Mouse (Mus musculus): Measurements from ENCODE around the gene Sfxn2. TPM values are rescaled to one million over a fixed set of nuclear protein-coding genes. Genes with fewer than 3 reads are reported as not detected.
A peak's percentile ranks its signal among the peaks of the same experiment; 100 is the strongest.

The Sfxn2 gene
- polyA plus RNA-seq, 1 experiment = 0.06 TPM

- no peaks in the 10 kb centered on the region for H3K9me3 ChIP-seq (ENCODE audit: control insufficient read depth, low read length)
- no peak overlapping the region for H3K4me3 ChIP-seq (replicated peaks)
- H3K36me3 ChIP-seq (ENCODE audit: control insufficient read depth) = no peaks in the 10 kb centered on the region; the same call in 1 of the 2 replicates
- no peak for TF ChIP-seq TAL1 (IDR thresholded peaks at IDR 0.05; ENCODE audit: low read length)
- no peak for TF ChIP-seq GATA1 (IDR thresholded peaks at IDR 0.05; ENCODE audit: low read length)
- H3K27me3 ChIP-seq (ENCODE audit: control insufficient read depth) = no peaks in the 10 kb centered on the region
- peaks cover 21% of the 10 kb centered on the region for H3K4me1 ChIP-seq (ENCODE audit: control insufficient read depth)
Measured at GRCm38 (mm10) chr19:46538213-46538612, 35.0 kb upstream of the Sfxn2 start.

GRCm38 (mm10) chr19:46542750-46543149 lies 30.4 kb upstream of the Sfxn2 start:
- TF ChIP-seq TAL1 (IDR thresholded peaks at IDR 0.05; ENCODE audit: low read length) (no peak), GATA1 (IDR thresholded peaks at IDR 0.05; ENCODE audit: low read length) (no peak)
- H3K9me3 ChIP-seq (ENCODE audit: control insufficient read depth, low read length) = no peaks in the 10 kb centered on the region
- no peaks in the 10 kb centered on the region for H3K27me3 ChIP-seq (ENCODE audit: control insufficient read depth)
- H3K4me3 ChIP-seq (replicated peaks) = no peak overlapping the region
- no peaks in the 10 kb centered on the region; the same call in 1 of the 2 replicates for H3K36me3 ChIP-seq (ENCODE audit: control insufficient read depth)
- peaks cover 15% of the 10 kb centered on the region for H3K4me1 ChIP-seq (ENCODE audit: control insufficient read depth)

DNA sequence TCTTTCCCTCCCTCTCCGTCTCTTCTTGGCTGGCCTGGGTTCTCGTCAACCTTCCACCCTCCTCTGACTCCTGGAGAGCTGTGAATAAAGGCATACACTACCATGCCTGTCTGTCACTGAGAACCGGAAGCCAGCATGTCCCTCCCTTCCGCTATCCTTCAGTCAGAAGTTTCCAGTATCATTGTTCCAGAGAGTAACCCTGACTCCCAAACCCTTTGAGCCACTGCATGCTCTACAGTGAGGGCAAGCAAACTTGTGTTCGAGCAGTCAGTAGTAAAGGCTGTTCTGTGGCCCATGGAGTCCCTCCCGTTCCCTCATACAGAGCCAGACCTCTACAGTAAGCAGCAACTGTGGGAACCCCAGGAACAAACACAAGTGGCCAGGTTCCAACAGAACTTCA lies 25.6 kb upstream of the Sfxn2 start:
- H3K36me3 ChIP-seq (ENCODE audit: control insufficient read depth) = no peaks in the 10 kb centered on the region; the same call in 1 of the 2 replicates
- H3K4me3 ChIP-seq (replicated peaks) = no peak overlapping the region
- peaks cover 3% of the 10 kb centered on the region for H3K4me1 ChIP-seq (ENCODE audit: control insufficient read depth)
- no peaks in the 10 kb centered on the region for H3K9me3 ChIP-seq (ENCODE audit: control insufficient read depth, low read length)
- no peaks in the 10 kb centered on the region for H3K27me3 ChIP-seq (ENCODE audit: control insufficient read depth)
- no peak for TF ChIP-seq TAL1 (IDR thresholded peaks at IDR 0.05; ENCODE audit: low read length)
- no peak for TF ChIP-seq GATA1 (IDR thresholded peaks at IDR 0.05; ENCODE audit: low read length)

GRCm38 (mm10) chr19:46548110-46548509 lies 25.1 kb upstream of the Sfxn2 start:
- H3K9me3 ChIP-seq (ENCODE audit: control insufficient read depth, low read length) = no peaks in the 10 kb centered on the region
- no peak overlapping the region for H3K4me3 ChIP-seq (replicated peaks)
- no peak for TF ChIP-seq GATA1 (IDR thresholded peaks at IDR 0.05; ENCODE audit: low read length)
- TF ChIP-seq TAL1 (IDR thresholded peaks at IDR 0.05; ENCODE audit: low read length) = no peak
- no peaks in the 10 kb centered on the region for H3K27me3 ChIP-seq (ENCODE audit: control insufficient read depth)
- no peaks in the 10 kb centered on the region; the same call in 1 of the 2 replicates for H3K36me3 ChIP-seq (ENCODE audit: control insufficient read depth)
- H3K4me1 ChIP-seq (ENCODE audit: control insufficient read depth) = peaks cover 7% of the 10 kb centered on the region

DNA sequence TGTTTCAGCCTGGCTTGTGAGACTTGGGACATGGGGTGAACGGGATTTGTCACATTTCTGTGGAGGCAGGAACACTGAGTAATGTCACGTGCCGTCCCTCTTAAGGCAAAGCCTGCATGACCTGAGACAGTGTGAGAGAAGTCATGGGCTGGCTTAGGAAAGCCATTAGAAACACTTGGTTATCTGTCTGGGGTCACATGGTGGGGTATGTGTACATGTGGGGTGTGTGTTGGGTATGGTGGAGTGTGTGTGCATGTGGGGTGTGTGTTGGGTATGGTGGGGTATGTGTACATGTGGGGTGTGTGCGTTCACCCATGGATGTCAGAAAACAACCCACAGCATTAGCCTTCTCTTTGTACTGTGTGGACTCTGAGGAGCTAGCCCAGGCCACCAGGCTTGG lies 22.8 kb upstream of the Sfxn2 start:
- Histone ChIP-seq H3K9me3 (ENCODE audit: control insufficient read depth, low read length) (no peaks in the 10 kb centered on the region), H3K36me3 (ENCODE audit: control insufficient read depth) (no peaks in the 10 kb centered on the region; the same call in 1 of the 2 replicates)
- TF ChIP-seq TAL1 (IDR thresholded peaks at IDR 0.05; ENCODE audit: low read length) (no peak), GATA1 (IDR thresholded peaks at IDR 0.05; ENCODE audit: low read length) (no peak)

DNA sequence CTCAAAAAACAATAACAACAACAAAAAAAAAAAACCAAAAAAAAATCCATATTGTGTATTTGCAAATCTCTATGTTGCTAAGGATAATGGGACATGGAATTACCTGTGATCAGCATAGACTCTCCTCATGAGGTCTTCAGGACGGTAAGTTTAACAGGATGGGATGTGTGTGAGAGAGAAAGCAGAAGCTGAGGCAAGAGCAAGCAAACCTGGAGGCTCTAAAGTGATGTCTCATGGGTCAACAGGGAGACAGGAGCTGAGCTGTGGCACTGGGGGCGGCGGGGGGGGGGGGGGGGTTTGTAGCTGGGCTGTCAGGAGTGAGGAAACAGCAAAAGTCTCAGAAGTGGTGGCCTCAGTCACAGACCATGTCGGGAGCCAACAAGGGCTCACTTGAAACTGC lies 20.7 kb upstream of the Sfxn2 start:
- TF ChIP-seq TAL1 (IDR thresholded peaks at IDR 0.05; ENCODE audit: low read length) = no peak
- no peak for TF ChIP-seq GATA1 (IDR thresholded peaks at IDR 0.05; ENCODE audit: low read length)
- H3K36me3 ChIP-seq (ENCODE audit: control insufficient read depth) = peaks cover 3% of the 10 kb centered on the region; the same call in 1 of the 2 replicates
- H3K4me3 ChIP-seq (replicated peaks) = no peak overlapping the region
- no peaks in the 10 kb centered on the region for H3K27me3 ChIP-seq (ENCODE audit: control insufficient read depth)
- no peaks in the 10 kb centered on the region for H3K9me3 ChIP-seq (ENCODE audit: control insufficient read depth, low read length)
- peaks cover 31% of the 10 kb centered on the region for H3K4me1 ChIP-seq (ENCODE audit: control insufficient read depth)

More for the DNA sequence above, 22.8 kb upstream of the Sfxn2 start:
- H3K4me1 ChIP-seq (ENCODE audit: control insufficient read depth) = peaks cover 28% of the 10 kb centered on the region
- no peak overlapping the region for H3K4me3 ChIP-seq (replicated peaks)
- no peaks in the 10 kb centered on the region for H3K27me3 ChIP-seq (ENCODE audit: control insufficient read depth)

- H3K9me3 ChIP-seq (ENCODE audit: control insufficient read depth, low read length) = no peaks in the 10 kb centered on the region
- TF ChIP-seq GATA1 (IDR thresholded peaks at IDR 0.05; ENCODE audit: low read length) (peak; percentile 46; the same call in 1 of the 2 replicates), TAL1 (IDR thresholded peaks at IDR 0.05; ENCODE audit: low read length) (peak; percentile 75)
- H3K4me1 ChIP-seq (ENCODE audit: control insufficient read depth) = peaks cover 32% of the 10 kb centered on the region
- H3K36me3 ChIP-seq (ENCODE audit: control insufficient read depth) = peaks cover 3% of the 10 kb centered on the region; the same call in 1 of the 2 replicates
- H3K27me3 ChIP-seq (ENCODE audit: control insufficient read depth) = no peaks in the 10 kb centered on the region
- H3K4me3 ChIP-seq (replicated peaks) = peak overlapping the region; percentile 34
Measured at GRCm38 (mm10) chr19:46553541-46553955, 19.6 kb upstream of the Sfxn2 start.

- Histone ChIP-seq H3K9me3 (ENCODE audit: control insufficient read depth, low read length) (no peaks in the 10 kb centered on the region), H3K27me3 (ENCODE audit: control insufficient read depth) (no peaks in the 10 kb centered on the region), H3K4me1 (ENCODE audit: control insufficient read depth) (peaks cover 36% of the 10 kb centered on the region), H3K4me3 (replicated peaks) (no peak overlapping the region), H3K36me3 (ENCODE audit: control insufficient read depth) (peaks cover 3% of the 10 kb centered on the region; the same call in 1 of the 2 replicates)
- TF ChIP-seq GATA1 (IDR thresholded peaks at IDR 0.05; ENCODE audit: low read length) (no peak), TAL1 (IDR thresholded peaks at IDR 0.05; ENCODE audit: low read length) (no peak)
Measured at GRCm38 (mm10) chr19:46558009-46558408, 15.2 kb upstream of the Sfxn2 start.

DNA sequence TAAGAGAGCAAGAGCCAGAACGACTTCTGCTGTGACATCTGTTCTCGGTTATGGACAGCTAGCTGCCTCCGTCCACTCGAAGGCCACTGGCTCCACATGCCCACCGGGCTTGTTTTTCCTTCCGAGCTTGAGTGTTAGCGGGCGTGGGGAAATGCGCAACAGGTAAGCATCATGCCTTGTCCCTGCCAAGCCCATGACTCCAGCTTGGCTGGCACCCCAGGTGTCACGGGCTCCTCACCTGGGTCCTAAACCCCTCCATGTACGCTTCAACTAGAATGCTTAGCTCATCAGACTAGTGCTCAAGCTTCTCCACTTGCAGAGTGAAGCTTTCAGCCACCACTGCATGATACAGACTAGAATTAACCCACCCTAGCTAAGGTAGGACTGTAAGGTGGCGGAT lies 14.5 kb upstream of the Sfxn2 start:
- Histone ChIP-seq H3K36me3 (ENCODE audit: control insufficient read depth) (peaks cover 3% of the 10 kb centered on the region; the same call in 1 of the 2 replicates), H3K4me3 (replicated peaks) (no peak overlapping the region), H3K27me3 (ENCODE audit: control insufficient read depth) (no peaks in the 10 kb centered on the region), H3K9me3 (ENCODE audit: control insufficient read depth, low read length) (no peaks in the 10 kb centered on the region), H3K4me1 (ENCODE audit: control insufficient read depth) (peaks cover 31% of the 10 kb centered on the region)
- TF ChIP-seq GATA1 (IDR thresholded peaks at IDR 0.05; ENCODE audit: low read length) (no peak), TAL1 (IDR thresholded peaks at IDR 0.05; ENCODE audit: low read length) (no peak)

DNA sequence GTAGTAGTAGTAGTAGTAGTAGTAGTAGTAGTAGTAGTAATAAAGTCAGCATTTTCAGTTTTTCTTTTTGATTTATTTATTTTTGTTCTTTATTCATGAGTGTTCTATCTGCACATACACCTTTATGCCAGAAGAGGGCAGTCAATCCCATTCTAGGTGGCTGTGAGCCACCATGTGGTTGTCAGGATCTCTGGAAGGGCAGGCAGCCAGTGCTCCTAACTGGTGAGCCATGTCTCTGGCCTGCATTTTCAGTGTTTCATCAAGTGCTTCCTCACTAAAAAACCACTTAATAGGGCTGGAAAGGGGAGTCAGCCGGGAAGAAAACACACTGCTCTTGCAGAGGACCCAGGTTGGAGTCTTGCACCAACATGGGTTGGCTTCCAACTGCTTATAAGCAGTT lies 11.0 kb upstream of the Sfxn2 start:
- Histone ChIP-seq H3K4me3 (replicated peaks) (no peak overlapping the region), H3K9me3 (ENCODE audit: control insufficient read depth, low read length) (no peaks in the 10 kb centered on the region), H3K27me3 (ENCODE audit: control insufficient read depth) (no peaks in the 10 kb centered on the region), H3K36me3 (ENCODE audit: control insufficient read depth) (peaks cover under 1% of the 10 kb centered on the region; the same call in 1 of the 2 replicates), H3K4me1 (ENCODE audit: control insufficient read depth) (peaks cover 11% of the 10 kb centered on the region)
- TF ChIP-seq GATA1 (IDR thresholded peaks at IDR 0.05; ENCODE audit: low read length) = no peak
- no peak for TF ChIP-seq TAL1 (IDR thresholded peaks at IDR 0.05; ENCODE audit: low read length)
